Mouse (Mus musculus) ES-E14 (cell line): ENCODE measurements around the gene Pitpnc1.

Experiments
- CHD2 ChIP-seq: IDR thresholded peaks from 2 replicates; pipeline ENCODE4 v1.6.1; 2014; ENCODE audit warnings: mild to moderate bottlenecking, low read depth, low read length, inconsistent platforms
- HCFC1 ChIP-seq: IDR thresholded peaks from 2 replicates; pipeline ENCODE4 v1.6.1; 2012; ENCODE audit warnings: low read length, inconsistent platforms, borderline replicate concordance; ENCODE audit not compliant: insufficient read depth
- MAFK ChIP-seq: IDR thresholded peaks from 2 replicates; pipeline ENCODE4 v1.6.1; 2014; ENCODE audit warnings: mild to moderate bottlenecking, low read depth, low read length, inconsistent platforms; ENCODE audit not compliant: insufficient read depth
- ZNF384 ChIP-seq: IDR thresholded peaks from 2 replicates; pipeline ENCODE4 v1.6.1; 2012; ENCODE audit warnings: low read depth, low read length, inconsistent platforms

DNA sequence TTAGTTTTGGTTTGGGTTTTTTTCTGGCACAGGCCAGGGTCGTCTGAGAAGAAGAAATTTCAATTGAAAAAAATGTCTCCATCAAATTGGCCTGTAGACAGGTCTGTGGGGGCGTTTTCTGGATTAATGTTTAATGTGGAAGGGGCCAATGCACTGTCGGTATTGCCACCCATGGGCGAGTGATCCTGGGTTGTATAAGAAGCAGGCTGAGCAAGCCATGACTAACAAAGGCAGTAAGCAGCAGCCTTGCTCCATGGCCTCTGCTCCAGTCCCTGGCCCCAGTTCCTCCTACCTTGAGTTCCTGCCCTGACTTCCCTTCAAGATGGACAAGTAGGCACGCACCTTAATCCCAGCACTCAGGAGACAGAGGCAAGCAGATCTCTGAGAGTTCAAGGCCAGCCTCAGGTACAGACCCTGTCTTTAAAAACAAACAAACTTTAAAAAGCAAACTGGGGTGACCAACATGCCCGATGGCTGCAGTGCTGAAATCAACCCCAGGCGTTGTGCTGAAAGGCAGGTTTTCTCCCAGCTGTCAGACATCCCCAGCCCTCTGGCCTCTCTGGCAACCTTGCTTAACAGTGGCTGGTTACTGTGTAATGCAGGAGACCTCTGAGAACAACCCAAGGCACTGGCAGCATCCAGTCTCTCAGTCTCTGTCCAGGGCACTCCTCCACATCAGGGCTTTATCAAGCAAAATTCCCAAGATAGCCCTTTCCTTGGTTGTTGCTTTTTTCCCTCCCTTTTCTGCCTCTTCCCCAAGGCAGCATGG lies 39.1 kb downstream of the Pitpnc1 start:
- TF ChIP-seq MAFK, result no peak
- no peak for TF ChIP-seq ZNF384
- no peak for TF ChIP-seq HCFC1
- no peak for TF ChIP-seq CHD2
